Mouse (Mus musculus) thymus, adult 2 months (tissue): Measurements from ENCODE around the gene Zfp664. TPM values are rescaled to one million over a fixed set of nuclear protein-coding genes. Genes with fewer than 3 reads are reported as not detected.

Experiments used
- DNase-seq: peaks from one replicate; pipeline ENCODE4 v3.0.0; 2021
- H3K27ac ChIP-seq: fragments of 200-500 bp; 2 replicates; pipeline ENCODE4 v1.5.1; 2012; ENCODE audit warnings: low read length, control low read depth; ENCODE audit not compliant: control insufficient read depth, insufficient read depth
- H3K27me3 ChIP-seq: fragments of 200-500 bp; 2 replicates; pipeline ENCODE4 v1.6.1; 2012; ENCODE audit warnings: mild to moderate bottlenecking, low read length, moderate library complexity, mixed read lengths; ENCODE audit not compliant: control insufficient read depth, insufficient read depth
- H3K36me3 ChIP-seq: fragments of 200-500 bp; 2 replicates; pipeline ENCODE4 v1.6.1; 2012; ENCODE audit warnings: mild to moderate bottlenecking, low read length, moderate library complexity; ENCODE audit not compliant: control insufficient read depth, insufficient read depth
- H3K4me1 ChIP-seq: fragments of 200-500 bp; replicated peaks from 2 replicates; pipeline ENCODE4 v1.6.1; 2012; ENCODE audit warnings: low read length; ENCODE audit not compliant: control insufficient read depth, insufficient read depth
- H3K4me3 ChIP-seq: fragments of 200-500 bp; 2 replicates; pipeline ENCODE4 v1.5.1; 2012; ENCODE audit warnings: mild to moderate bottlenecking, low read length, control low read depth, moderate library complexity; ENCODE audit not compliant: control insufficient read depth, insufficient read depth
- CTCF ChIP-seq: fragments of 200-500 bp; IDR thresholded peaks from 2 replicates; pipeline ENCODE4 v1.5.1; 2012; ENCODE audit warnings: mild to moderate bottlenecking, control low read depth, low read length, moderate library complexity, borderline replicate concordance; ENCODE audit not compliant: control insufficient read depth, poor library complexity, insufficient read depth; ENCODE audit errors: extremely low read depth
- POLR2A ChIP-seq: fragments of 200-500 bp; IDR thresholded peaks from 2 replicates; pipeline ENCODE4 v1.6.1; 2012; ENCODE audit warnings: mild to moderate bottlenecking, low read length, control low read depth, moderate library complexity; ENCODE audit not compliant: control insufficient read depth, poor library complexity, insufficient read depth; ENCODE audit errors: extremely low read depth
- WGBS: fragments of 180-500 bp; shearing (Covaris S2); methylation state at CpG from one replicate; pipeline ENCODE4 v1.1.7; 2018; 5-methylcytosine and 5-hydroxymethylcytosine counted together
- polyA plus RNA-seq: library from polyadenylated mRNA; depleted of rRNA; stranded (reverse); fragments of >200 nt; gene quantifications from 2 replicates; pipeline ENCODE4 v1.2.3, GENCODE M21; 2012

The Zfp664 gene
- polyA plus RNA-seq, 1 experiment, result 35.7 TPM

DNA sequence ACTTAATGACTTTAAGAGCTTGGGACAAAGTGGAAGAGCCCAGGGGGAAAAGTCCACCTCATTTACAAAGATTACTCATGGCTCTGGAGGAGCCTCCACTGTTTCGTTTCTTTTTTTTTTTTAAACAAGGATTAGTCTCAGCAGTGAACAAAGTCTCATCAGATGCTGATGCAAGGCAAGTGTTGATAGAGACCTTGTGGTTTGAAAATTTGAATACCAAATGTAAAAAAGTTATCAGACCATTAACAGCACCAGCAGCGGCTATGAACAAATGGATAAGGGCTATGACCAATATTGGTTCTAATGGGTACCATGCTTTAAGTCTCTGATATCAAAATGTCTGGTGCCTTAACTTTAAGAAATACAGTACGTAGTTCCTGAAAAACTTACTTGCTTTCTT, 13.5 kb upstream of the Zfp664 start:
- Histone ChIP-seq H3K36me3 (no peaks in the 10 kb centered on the region), H3K27me3 (no peaks in the 10 kb centered on the region), H3K4me3 (no peak overlapping the region), H3K27ac (no peak overlapping the region), H3K4me1 (no peaks in the 10 kb centered on the region)
- 94% methylated on average over 3 of the region's 3 CpGs for WGBS
- no peak for TF ChIP-seq CTCF
- no peak for TF ChIP-seq POLR2A
- DNase-seq, result no peak

DNA sequence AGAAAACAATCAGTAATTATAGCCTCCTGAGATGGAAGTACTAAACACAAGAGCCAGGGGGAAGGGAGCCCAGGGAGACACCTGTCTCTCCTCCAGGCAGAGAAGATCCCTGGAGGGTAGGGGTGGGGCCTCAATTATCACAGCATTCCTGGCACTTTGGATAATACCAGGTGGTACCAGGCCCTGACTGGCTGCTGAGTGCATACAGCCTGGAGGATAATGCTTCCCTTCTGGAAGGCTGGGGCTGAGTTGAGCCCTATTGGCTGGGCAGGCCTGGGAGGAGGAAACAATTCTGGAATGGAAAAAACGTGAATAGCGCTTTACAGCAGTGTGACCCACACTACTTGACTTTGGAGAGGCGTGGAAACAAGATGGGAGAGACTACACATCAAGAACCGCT, 10.9 kb upstream of the Zfp664 start:
- no peak for DNase-seq
- Histone ChIP-seq H3K27ac (no peak overlapping the region), H3K27me3 (no peaks in the 10 kb centered on the region), H3K36me3 (no peaks in the 10 kb centered on the region), H3K4me3 (no peak overlapping the region), H3K4me1 (no peaks in the 10 kb centered on the region)
- no peak for TF ChIP-seq CTCF
- TF ChIP-seq POLR2A, result no peak
- 90% methylated on average over 4 of the region's 4 CpGs for WGBS

DNA sequence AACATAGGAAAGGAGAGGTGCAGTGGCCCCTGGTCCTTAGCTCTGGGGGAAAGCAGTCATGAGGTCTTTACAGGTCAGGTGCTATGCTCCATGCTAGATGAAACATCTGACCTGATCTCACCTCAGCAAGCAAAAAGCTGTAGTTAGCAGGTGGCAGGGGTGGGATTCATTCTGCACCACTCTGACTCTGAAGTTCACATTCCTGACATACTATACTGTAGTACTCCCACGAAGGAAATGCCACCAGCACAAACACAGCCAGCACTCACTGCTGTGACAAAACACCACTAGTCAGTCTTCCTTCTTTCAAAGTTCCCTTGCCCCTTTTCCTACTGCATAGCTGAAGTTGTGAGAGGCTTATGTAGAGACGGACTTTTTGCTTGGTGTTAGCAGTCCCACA, 10.2 kb upstream of the Zfp664 start:
- TF ChIP-seq POLR2A (no peak), CTCF (no peak)
- no peak overlapping the region for H3K4me3 ChIP-seq

DNA sequence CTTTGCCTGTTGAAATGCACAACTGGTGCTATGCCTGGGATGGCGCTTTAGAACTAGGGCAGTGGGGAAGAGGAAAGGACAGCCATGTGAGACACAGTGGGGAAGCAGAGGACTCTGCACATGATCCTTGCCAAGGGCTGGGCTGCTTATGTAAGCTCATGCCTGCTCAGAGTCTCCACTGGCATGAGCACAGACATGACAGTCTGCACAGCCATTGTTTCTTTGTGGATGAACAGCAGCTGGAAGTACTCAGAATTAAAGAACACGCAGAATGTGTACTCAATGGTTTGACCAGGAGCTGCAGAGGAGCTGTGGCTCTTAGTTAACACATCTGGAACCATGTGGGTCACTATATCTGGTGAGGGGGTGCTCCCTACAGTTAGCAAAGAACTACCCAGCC, 9.4 kb upstream of the Zfp664 start:
- DNase-seq, result no peak
- 97% methylated on average over 2 of the region's 2 CpGs for WGBS
- H3K27ac ChIP-seq, result no peak overlapping the region
- H3K27me3 ChIP-seq, result no peaks in the 10 kb centered on the region
- H3K4me1 ChIP-seq, result no peaks in the 10 kb centered on the region
- no peaks in the 10 kb centered on the region for H3K36me3 ChIP-seq
- no peak for TF ChIP-seq CTCF
- no peak for TF ChIP-seq POLR2A
- H3K4me3 ChIP-seq, result no peak overlapping the region

More for the DNA sequence above, 10.2 kb upstream of the Zfp664 start:
- WGBS, result 62% methylated on average over 2 of the region's 2 CpGs
- H3K27me3 ChIP-seq, result no peaks in the 10 kb centered on the region
- no peaks in the 10 kb centered on the region for H3K4me1 ChIP-seq
- no peak for DNase-seq
- H3K27ac ChIP-seq, result no peak overlapping the region
- H3K36me3 ChIP-seq, result no peaks in the 10 kb centered on the region

DNA sequence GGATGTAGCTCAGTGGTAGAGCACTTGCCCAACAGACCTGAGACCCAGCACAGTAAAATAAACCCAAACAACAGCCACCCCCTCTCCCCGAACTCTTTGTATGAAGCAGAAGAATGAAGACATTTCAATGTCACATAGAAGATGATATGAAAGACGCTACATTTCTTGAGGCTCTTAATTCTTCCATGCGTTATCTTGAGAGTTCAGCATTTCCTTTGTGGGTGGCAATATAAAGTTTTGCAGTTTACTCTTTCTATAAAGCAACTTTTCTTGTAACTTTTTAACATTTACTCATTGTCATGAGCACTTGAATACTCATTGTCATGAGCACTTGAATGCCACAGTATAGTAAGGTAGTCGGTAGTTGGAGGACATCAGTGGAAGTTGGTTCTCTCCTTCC, 8.3 kb upstream of the Zfp664 start:
- Histone ChIP-seq H3K4me1 (no peaks in the 10 kb centered on the region), H3K4me3 (no peak overlapping the region), H3K27me3 (no peaks in the 10 kb centered on the region; the same call in 1 of the 2 replicates), H3K36me3 (no peaks in the 10 kb centered on the region), H3K27ac (no peak overlapping the region)
- TF ChIP-seq POLR2A, result no peak
- no peak for TF ChIP-seq CTCF
- WGBS, result 90% methylated on average over 4 of the region's 4 CpGs
- no peak for DNase-seq

DNA sequence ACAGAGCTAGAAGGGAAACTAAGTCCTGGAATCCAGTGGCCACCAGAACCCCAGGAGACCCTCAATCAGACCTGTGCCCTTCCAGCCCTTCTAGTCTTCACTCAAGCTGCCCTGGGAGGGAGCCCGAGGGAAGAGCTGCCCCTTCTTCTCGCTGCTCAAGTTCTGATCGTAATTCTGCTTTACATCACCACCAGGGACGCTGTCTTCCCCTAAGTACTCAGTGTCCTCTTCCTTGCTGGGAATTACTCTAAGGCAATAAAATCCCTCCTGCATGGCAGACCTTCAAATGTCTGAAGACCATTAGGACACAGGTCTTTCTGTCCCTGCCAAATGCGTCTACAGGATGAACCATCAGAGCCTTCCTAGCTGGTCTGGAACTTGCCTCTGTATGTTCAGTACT, 2.5 kb upstream of the Zfp664 start:
- Histone ChIP-seq H3K4me3 (no peak overlapping the region), H3K4me1 (peaks cover 11% of the 10 kb centered on the region), H3K27me3 (no peaks in the 10 kb centered on the region; the same call in 1 of the 2 replicates), H3K36me3 (no peaks in the 10 kb centered on the region), H3K27ac (no peak overlapping the region)
- peak; percentile 11 for DNase-seq
- TF ChIP-seq CTCF (no peak), POLR2A (no peak)
- 15% methylated on average over 5 of the region's 5 CpGs for WGBS

DNA sequence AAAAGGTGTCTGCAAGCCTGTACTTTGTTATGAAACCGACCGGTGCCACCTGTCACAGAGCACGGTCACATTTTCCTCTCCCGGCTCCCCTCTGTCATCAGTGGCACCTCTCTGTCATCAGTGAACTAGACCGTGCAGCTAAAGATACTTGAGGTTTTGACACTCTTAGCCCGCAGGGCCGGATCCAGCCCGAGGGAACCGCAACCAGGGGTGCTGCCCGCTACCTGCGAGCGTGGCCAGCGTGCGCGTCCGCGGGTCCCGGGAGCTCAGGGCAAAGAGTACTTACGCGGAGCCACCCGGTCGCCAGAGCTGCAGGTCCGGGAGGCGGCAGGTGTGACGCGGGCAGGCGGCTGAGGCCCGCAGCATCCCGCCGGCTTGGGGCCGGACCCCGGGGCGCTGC, 1.0 kb upstream of the Zfp664 start:
- peaks cover 11% of the 10 kb centered on the region for H3K4me1 ChIP-seq
- DNase-seq, result peak; percentile 50
- H3K36me3 ChIP-seq, result no peaks in the 10 kb centered on the region
- WGBS, result 1% methylated on average over 33 of the region's 33 CpGs
- TF ChIP-seq CTCF (no peak), POLR2A (no peak)
- H3K27ac ChIP-seq, result no peak overlapping the region
- no peaks in the 10 kb centered on the region; the same call in 1 of the 2 replicates for H3K27me3 ChIP-seq
- peak overlapping the region; percentile 61 for H3K4me3 ChIP-seq
